27 mouse cellular contexts compared by ENCODE assay signal in the genomic region with DNA sequence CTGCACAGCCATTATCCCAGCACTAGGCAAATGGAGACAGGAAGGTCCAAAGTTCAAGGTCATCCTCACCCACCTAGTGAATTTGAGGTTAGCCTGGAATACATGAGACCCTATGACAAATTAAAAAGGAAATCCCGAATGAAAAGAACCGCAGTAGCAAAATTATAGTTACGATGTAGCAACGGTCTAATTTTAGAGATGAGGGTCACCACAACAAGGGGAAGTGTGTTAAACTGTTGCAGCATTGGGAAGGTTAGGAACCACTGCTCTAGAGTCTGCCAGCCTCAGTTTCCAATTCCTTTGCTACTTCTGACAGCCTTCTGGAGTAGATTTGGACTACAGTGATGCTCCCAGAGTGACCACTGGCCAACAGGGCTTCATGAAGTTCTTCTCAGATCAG.
"Had no signal": no experiment of that assay in that cellular context is flagged by ENCODE, and none has a peak within 500 bp of the region (broad histone marks: within the 10 kb centered on the region; RNA-seq: fewer than 3 reads in every experiment).

No protein-coding gene starts in this region.

- DNase-seq: gastrocnemius, adult 2 months; gastrocnemius, postnatal 10 days; gastrocnemius, postnatal 25 days; heart, adult 18-20 months; heart, postnatal 14 days; heart, postnatal 36 days; kidney, adult 11 months; kidney, adult 2 months; kidney, adult 9 months; kidney, postnatal 14 days; kidney, postnatal 36 days; liver; liver, embryonic 13.5 days had no signal

- ATAC-seq: hindbrain, postnatal 0 days; intestine, embryonic 16.5 days had no signal

- H3K9ac ChIP-seq: heart, embryonic 13.5 days; heart, embryonic 15.5 days; hindbrain, embryonic 13.5 days; hindbrain, embryonic 15.5 days; kidney, embryonic 15.5 days; limb, embryonic 12.5 days; liver, embryonic 13.5 days had no signal

- H3K4me1 ChIP-seq: heart, embryonic 15.5 days; hindbrain, embryonic 15.5 days; liver, embryonic 13.5 days had no signal

- H3K27me3 ChIP-seq: heart, embryonic 13.5 days; heart, embryonic 15.5 days; hindbrain, embryonic 13.5 days; hindbrain, embryonic 15.5 days; kidney, embryonic 15.5 days; limb, embryonic 12.5 days; liver, embryonic 13.5 days had no signal

- H3K9me3 ChIP-seq: heart, embryonic 13.5 days; heart, embryonic 15.5 days; hindbrain, embryonic 13.5 days; hindbrain, embryonic 15.5 days; kidney, embryonic 15.5 days; limb, embryonic 10.5 days; limb, embryonic 12.5 days; liver, embryonic 13.5 days had no signal

- H3K27ac ChIP-seq: gastrocnemius, adult 2 months; heart, embryonic 13.5 days; heart, embryonic 15.5 days; hindbrain, embryonic 13.5 days; hindbrain, embryonic 15.5 days; hindbrain, postnatal 0 days; kidney, embryonic 15.5 days; kidney, postnatal 0 days; layer of hippocampus, adult 2 months; left cerebral cortex, adult 2 months; limb, embryonic 10.5 days; limb, embryonic 12.5 days; liver, embryonic 13.5 days had no signal

- H3K4me2 ChIP-seq: heart, embryonic 11.5 days; heart, embryonic 13.5 days; heart, embryonic 15.5 days; hindbrain, embryonic 13.5 days; hindbrain, embryonic 15.5 days; kidney, embryonic 15.5 days; limb, embryonic 12.5 days; liver, embryonic 11.5 days; liver, embryonic 13.5 days had no signal

- H3K4me3 ChIP-seq: gastrocnemius, adult 2 months; heart, embryonic 13.5 days; heart, embryonic 15.5 days; hindbrain, embryonic 13.5 days; hindbrain, embryonic 15.5 days; kidney, embryonic 15.5 days; layer of hippocampus, adult 2 months; left cerebral cortex, adult 2 months; limb, embryonic 10.5 days; limb, embryonic 12.5 days; liver, embryonic 13.5 days had no signal

- H3K36me3 ChIP-seq: heart, embryonic 13.5 days; heart, embryonic 15.5 days; hindbrain, embryonic 13.5 days; hindbrain, embryonic 15.5 days; kidney, embryonic 15.5 days; limb, embryonic 10.5 days; limb, embryonic 12.5 days; liver, embryonic 13.5 days had no signal
